Mouse (Mus musculus): ENCODE measurements around the gene Pgc.

DNA sequence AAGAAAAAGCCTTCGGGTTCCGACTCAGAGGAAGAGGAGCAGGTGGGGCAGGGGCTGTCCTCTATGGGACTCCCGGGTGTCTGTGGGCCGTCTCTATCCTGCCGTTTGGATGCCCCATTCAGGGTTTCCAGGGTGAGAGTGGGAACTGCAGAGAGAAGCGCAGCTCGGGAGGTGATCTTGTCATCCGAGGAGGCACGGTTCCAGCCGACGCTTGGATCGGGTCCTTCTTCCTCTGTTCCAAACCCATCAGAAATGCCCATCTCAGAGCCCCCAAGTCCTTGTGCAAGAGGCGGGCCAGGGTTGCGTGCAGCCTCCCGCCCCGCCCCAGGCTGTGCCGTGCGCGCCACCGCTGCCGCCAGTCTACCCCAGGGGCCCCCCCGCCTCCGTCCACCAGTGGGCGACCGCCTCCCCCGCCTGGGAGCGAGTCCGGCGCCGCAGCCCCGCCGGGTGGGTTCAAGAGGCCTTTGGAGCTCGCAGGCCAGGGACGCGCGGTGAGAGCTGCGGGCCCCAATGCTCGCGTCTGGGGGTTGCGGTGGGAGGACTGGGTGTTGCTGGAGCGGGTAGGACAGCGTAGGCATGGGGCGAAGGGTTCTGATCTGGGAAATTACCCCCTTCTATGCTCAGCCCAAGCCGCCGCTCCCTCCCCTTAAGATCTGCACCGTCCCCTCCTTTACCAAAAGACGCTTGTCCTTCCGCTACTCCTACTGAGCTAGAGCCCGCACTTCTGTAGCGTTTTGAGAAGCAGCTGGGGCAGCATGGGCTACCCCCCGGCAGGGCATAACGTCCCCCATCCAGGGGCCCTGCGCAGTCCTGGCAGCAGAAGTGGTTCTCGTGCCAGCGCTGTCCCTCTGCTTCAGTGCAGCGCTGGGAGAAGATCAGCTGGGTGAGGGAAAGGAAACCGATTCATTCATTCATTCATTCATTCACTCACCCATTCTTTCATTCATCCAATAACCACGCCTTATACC, 37.8 kb upstream of the Pgc start, which contains the start of gene Frs3:
- no peak for TF ChIP-seq CTCF (IDR thresholded peaks at IDR 0.05; ENCODE audit: control insufficient read depth, insufficient read depth, insufficient replicate concordance, low read depth, low read length)
- no peak for TF ChIP-seq POLR2A (IDR thresholded peaks at IDR 0.05; ENCODE audit: control insufficient read depth, low read depth, low read length)
